Mouse (Mus musculus) spleen, adult 2 months (tissue): ENCODE data around the gene Lrrc25. TPM values are rescaled to one million over a fixed set of nuclear protein-coding genes. Genes with fewer than 3 reads are reported as not detected.

Experiments used
- DNase-seq, 2 experiments: peaks; one replicate each; pipeline versions ENCODE4 v3.0.0 to v3.0.0-alpha.2; 2012 to 2021; ENCODE audit warnings: low spot score in 2 of 2, low read depth in 1 of 2
- H3K27ac ChIP-seq: fragments of 200-500 bp; 2 replicates; pipeline ENCODE4 v1.5.1; 2012; ENCODE audit warnings: low read length, inconsistent platforms; ENCODE audit not compliant: insufficient read depth
- H3K27me3 ChIP-seq: fragments of 200-500 bp; 2 replicates; pipeline ENCODE4 v1.6.1; 2012; ENCODE audit warnings: mild to moderate bottlenecking, moderate library complexity, low read length, inconsistent platforms; ENCODE audit not compliant: control insufficient read depth, insufficient read depth
- H3K36me3 ChIP-seq: fragments of 200-500 bp; 2 replicates; pipeline ENCODE4 v1.6.1; 2012; ENCODE audit warnings: mild to moderate bottlenecking, low read length, inconsistent platforms; ENCODE audit not compliant: control insufficient read depth, insufficient read depth
- H3K4me1 ChIP-seq: fragments of 200-500 bp; 2 replicates; pipeline ENCODE4 v1.6.1; 2011; ENCODE audit warnings: inconsistent platforms; ENCODE audit not compliant: control insufficient read depth, insufficient read depth, insufficient read length
- H3K4me3 ChIP-seq: fragments of 200-500 bp; 2 replicates; pipeline ENCODE4 v1.5.1; 2011; ENCODE audit warnings: mild to moderate bottlenecking, inconsistent platforms; ENCODE audit not compliant: insufficient read depth, insufficient read length; ENCODE audit errors: extremely low read depth
- CTCF ChIP-seq: fragments of 200-500 bp; IDR thresholded peaks from 2 replicates; pipeline ENCODE4 v1.5.1; 2011; ENCODE audit warnings: mild to moderate bottlenecking, inconsistent platforms; ENCODE audit not compliant: insufficient read depth, insufficient read length, insufficient replicate concordance; ENCODE audit errors: extremely low read depth
- POLR2A ChIP-seq: fragments of 200-500 bp; IDR thresholded peaks from 2 replicates; pipeline ENCODE4 v1.6.1; 2011; ENCODE audit warnings: low read depth, low read length, inconsistent platforms
- WGBS: fragments of 180-500 bp; shearing (Covaris S2); methylation state at CpG from one replicate; pipeline ENCODE4 v1.1.7; 2018; 5-methylcytosine and 5-hydroxymethylcytosine counted together
- polyA plus RNA-seq: library from polyadenylated mRNA; depleted of rRNA; stranded (reverse); fragments of >200 nt; gene quantifications from 2 replicates; pipeline ENCODE4 v1.2.3, GENCODE M21; 2012; rRNA removed

Gene Lrrc25
- polyA plus RNA-seq, 1 experiment = 41.6 TPM

DNA sequence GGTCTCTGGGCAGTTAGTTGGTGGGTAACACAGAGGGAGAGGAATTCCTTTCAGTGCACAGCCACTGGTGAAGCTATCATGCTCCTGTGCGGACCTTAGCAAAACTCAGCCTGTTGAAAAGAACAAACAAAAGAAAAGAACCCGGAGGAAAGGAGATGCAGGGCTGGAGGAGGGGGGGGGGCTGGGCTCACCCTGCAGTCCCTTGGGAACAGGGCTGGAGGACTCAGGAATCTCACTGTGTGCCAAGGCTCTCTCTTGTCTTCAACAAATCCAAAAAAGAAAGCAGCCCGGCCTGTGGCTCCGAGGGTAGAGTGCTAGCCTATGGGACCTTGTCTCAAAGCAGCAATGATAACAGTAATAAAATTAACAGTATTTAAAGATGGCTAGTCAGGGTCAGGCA lies 47.7 kb downstream of the Lrrc25 start:
- H3K36me3 ChIP-seq = no peaks in the 10 kb centered on the region
- no peaks in the 10 kb centered on the region for H3K27me3 ChIP-seq
- H3K4me1 ChIP-seq = peaks cover 6% of the 10 kb centered on the region
- H3K27ac ChIP-seq = no peak overlapping the region
- H3K4me3 ChIP-seq = no peak overlapping the region
- DNase-seq = no peak
- TF ChIP-seq POLR2A (no peak), CTCF (no peak)
- WGBS = 79% methylated on average over 4 of the region's 4 CpGs

DNA sequence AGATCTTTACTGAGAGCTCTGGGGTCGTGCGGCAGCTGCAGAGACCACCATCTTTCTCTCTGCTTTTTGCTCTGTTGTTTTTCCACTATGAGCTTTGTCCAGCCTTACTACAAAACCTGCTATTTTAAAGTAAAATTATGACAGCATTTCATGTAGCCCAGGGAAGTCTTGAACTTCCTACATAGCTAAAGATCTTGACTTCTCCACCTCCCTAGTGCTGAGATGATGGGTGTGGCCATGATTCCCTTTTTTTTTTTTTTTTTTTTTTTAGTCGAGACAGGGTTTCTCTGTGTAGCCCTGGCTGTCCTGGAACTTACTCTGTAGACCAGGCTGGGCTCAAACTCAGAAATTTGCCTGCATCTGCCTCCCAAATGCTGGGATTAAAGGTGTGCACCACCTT lies 48.7 kb downstream of the Lrrc25 start:
- TF ChIP-seq CTCF (no peak), POLR2A (no peak)
- DNase-seq = no peak
- Histone ChIP-seq H3K4me1 (peaks cover 6% of the 10 kb centered on the region), H3K27ac (no peak overlapping the region), H3K4me3 (no peak overlapping the region), H3K27me3 (no peaks in the 10 kb centered on the region), H3K36me3 (no peaks in the 10 kb centered on the region)
- 70% methylated on average over 3 of the region's 3 CpGs for WGBS

DNA sequence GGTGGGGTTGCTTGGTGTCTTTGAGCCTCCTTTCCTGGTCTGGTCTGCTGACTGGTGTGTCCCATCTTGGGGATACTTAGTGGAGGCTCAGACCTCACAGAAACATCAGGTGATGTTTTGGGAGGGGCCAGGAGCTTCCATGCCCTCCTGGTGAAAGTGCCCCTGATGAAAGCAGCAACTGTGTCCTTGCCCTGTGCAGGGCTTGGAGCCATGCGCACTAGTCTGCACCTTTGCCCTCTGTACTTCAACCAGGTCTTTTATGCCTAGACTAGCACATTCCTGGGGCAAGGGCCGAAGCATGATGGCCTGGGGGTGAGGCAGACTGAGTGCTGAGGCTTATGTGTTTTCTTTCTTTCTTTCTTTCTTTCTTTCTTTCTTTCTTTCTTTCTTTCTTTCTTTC lies 49.6 kb downstream of the Lrrc25 start:
- no peak for DNase-seq
- 80% methylated on average over 2 of the region's 2 CpGs for WGBS
- H3K4me1 ChIP-seq = peaks cover 3% of the 10 kb centered on the region; the same call in 1 of the 2 replicates
- no peaks in the 10 kb centered on the region for H3K36me3 ChIP-seq
- TF ChIP-seq CTCF (no peak), POLR2A (no peak)
- H3K27ac ChIP-seq = no peak overlapping the region
- no peaks in the 10 kb centered on the region for H3K27me3 ChIP-seq
- no peak overlapping the region for H3K4me3 ChIP-seq

DNA sequence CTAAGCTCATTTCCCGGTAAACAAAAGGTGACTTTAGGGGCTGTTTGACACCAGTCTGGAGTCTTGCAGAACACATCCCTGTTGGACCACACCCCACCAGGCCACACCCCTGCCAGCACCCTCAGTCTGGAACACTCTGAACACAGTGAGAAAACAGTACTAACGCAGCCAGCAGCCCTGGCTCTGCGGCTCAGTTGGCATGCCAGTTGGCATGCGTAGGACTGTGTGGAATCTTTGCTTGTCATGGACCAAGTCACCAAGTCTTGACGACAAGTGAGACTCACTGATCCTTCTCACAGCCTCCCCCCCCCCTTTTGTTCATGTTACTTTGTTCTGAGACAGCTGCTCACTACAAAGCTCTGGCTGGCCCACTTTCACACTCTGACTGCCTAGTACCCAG lies 51.1 kb downstream of the Lrrc25 start:
- WGBS = 72% methylated on average over 5 of the region's 5 CpGs
- Histone ChIP-seq H3K27me3 (no peaks in the 10 kb centered on the region), H3K27ac (no peak overlapping the region), H3K36me3 (no peaks in the 10 kb centered on the region), H3K4me1 (peaks cover 3% of the 10 kb centered on the region; the same call in 1 of the 2 replicates), H3K4me3 (no peak overlapping the region)
- TF ChIP-seq POLR2A = no peak
- no peak for TF ChIP-seq CTCF
- no peak for DNase-seq

Other genes with a start within 250 kb of the Lrrc25 start
- 0.46 and 0.56 TPM in 2 replicates for gene Comp, start 242.6 kb upstream of the Lrrc25 start, polyA plus RNA-seq
- gene Crtc1, start 176.6 kb upstream of the Lrrc25 start, polyA plus RNA-seq = 18.9 and 22.1 TPM in 2 replicates
- gene Klhl26, start 139.2 kb upstream of the Lrrc25 start, polyA plus RNA-seq = 21.8 and 30.9 TPM in 2 replicates
- 0.14 TPM in 1 of 2 replicates, not detected in the other for gene Tmem59l, start 128.8 kb upstream of the Lrrc25 start, polyA plus RNA-seq
- gene Crlf1, start 123.0 kb upstream of the Lrrc25 start, polyA plus RNA-seq = 3.4 and 5.4 TPM in 2 replicates
- gene Rex1bd, start 109.4 kb upstream of the Lrrc25 start, polyA plus RNA-seq = 86.2 and 132 TPM in 2 replicates
- 611 and 613 TPM in 2 replicates for gene Uba52, start 105.4 kb upstream of the Lrrc25 start, polyA plus RNA-seq
- 305 and 370 TPM in 2 replicates for gene Fkbp8, start 88.4 kb upstream of the Lrrc25 start, polyA plus RNA-seq
- gene Kxd1, start 88.2 kb upstream of the Lrrc25 start, polyA plus RNA-seq = 50.2 and 52.0 TPM in 2 replicates
- gene Ell, start 76.7 kb upstream of the Lrrc25 start, polyA plus RNA-seq = 21.3 and 27.9 TPM in 2 replicates
- 136 and 189 TPM in 2 replicates for gene Isyna1, start 21.8 kb upstream of the Lrrc25 start, polyA plus RNA-seq
- 168 and 256 TPM in 2 replicates for gene Ssbp4, start 7.3 kb upstream of the Lrrc25 start, polyA plus RNA-seq
- gene Gdf15, start 16.3 kb downstream of the Lrrc25 start, polyA plus RNA-seq = 5.2 and 6.0 TPM in 2 replicates
- gene Pgpep1, start 44.2 kb downstream of the Lrrc25 start, polyA plus RNA-seq = 18.2 and 22.2 TPM in 2 replicates
- 109 and 137 TPM in 2 replicates for gene Lsm4, start 57.1 kb downstream of the Lrrc25 start, polyA plus RNA-seq
- gene Jund, start 82.8 kb downstream of the Lrrc25 start, polyA plus RNA-seq = 269 and 455 TPM in 2 replicates
- gene Iqcn, start 87.3 kb downstream of the Lrrc25 start, polyA plus RNA-seq = 0.08 and 0.09 TPM in 2 replicates
- gene Gm3336, start 102.4 kb downstream of the Lrrc25 start, polyA plus RNA-seq = 0.65 and 0.92 TPM in 2 replicates
- 2.8 and 3.6 TPM in 2 replicates for gene Pde4c, start 107.6 kb downstream of the Lrrc25 start, polyA plus RNA-seq
- 12.1 and 17.7 TPM in 2 replicates for gene Rab3a, start 138.5 kb downstream of the Lrrc25 start, polyA plus RNA-seq
- gene Mpv17l2, start 144.8 kb downstream of the Lrrc25 start, polyA plus RNA-seq = 37.3 and 69.8 TPM in 2 replicates
- 56.3 and 90.3 TPM in 2 replicates for gene Pik3r2, start 160.6 kb downstream of the Lrrc25 start, polyA plus RNA-seq
- 175 and 297 TPM in 2 replicates for gene Mast3, start 188.9 kb downstream of the Lrrc25 start, polyA plus RNA-seq
- 5.8 and 7.4 TPM in 2 replicates for gene Il12rb1, start 192.3 kb downstream of the Lrrc25 start, polyA plus RNA-seq
- gene Arrdc2, start 223.6 kb downstream of the Lrrc25 start, polyA plus RNA-seq = 73.8 and 74.1 TPM in 2 replicates
- 0.65 and 1.1 TPM in 2 replicates for gene Kcnn1, start 247.1 kb downstream of the Lrrc25 start, polyA plus RNA-seq